Mouse (Mus musculus) spleen, adult 2 months (tissue): ENCODE data around the gene Glra1.

ENCODE experiments used
- CTCF ChIP-seq: fragments of 200-500 bp; IDR thresholded peaks from 2 replicates; pipeline ENCODE4 v1.5.1; 2011; ENCODE audit warnings: mild to moderate bottlenecking, inconsistent platforms; ENCODE audit not compliant: insufficient read depth, insufficient read length, insufficient replicate concordance; ENCODE audit errors: extremely low read depth
- POLR2A ChIP-seq: fragments of 200-500 bp; IDR thresholded peaks from 2 replicates; pipeline ENCODE4 v1.6.1; 2011; ENCODE audit warnings: low read depth, low read length, inconsistent platforms

- TF ChIP-seq CTCF (no peak), POLR2A (no peak)
These were observed 65.9 kb downstream of the Glra1 start for GRCm38 (mm10) chr11:55542128-55542527.
